Mouse (Mus musculus) heart, adult 18-20 months (tissue): ENCODE measurements around the gene Zfp30. TPM values are rescaled to one million over a fixed set of nuclear protein-coding genes. Genes with fewer than 3 reads are reported as not detected.

Experiments
- DNase-seq, 2 experiments: peaks; one replicate each; pipeline ENCODE4 v3.0.0; 2021 to 2022; ENCODE audit warnings: mixed read lengths in 1 of 2
- microRNA-seq, 2 experiments: library from miRNA; unstranded; fragments of <30 nt; microRNA quantifications; one replicate each; pipeline ENCODE4 v1.2.0; 2022
- total RNA-seq, 2 experiments: library from RNA; stranded (reverse); gene quantifications; 2 replicates each; pipeline ENCODE4 v1.2.3; 2021

Zfp30 gene
- total RNA-seq, 2 experiments from 2014 or later = 3.4 to 4.2 TPM

GRCm38 (mm10) chr7:29829804-29830203 lies 46.0 kb downstream of the Zfp30 start:
- DNase-seq = no peak

- no peak for DNase-seq
These were observed 53.0 kb downstream of the Zfp30 start for GRCm38 (mm10) chr7:29836816-29837215.

- no peak for DNase-seq
These were observed 55.5 kb downstream of the Zfp30 start for GRCm38 (mm10) chr7:29839256-29839655.

- no peak for DNase-seq
These were observed 58.3 kb downstream of the Zfp30 start for GRCm38 (mm10) chr7:29842105-29842504.

Small RNAs within 50 kb of the gene (microRNA-seq; reads per million reads assigned to microRNA genes)
- 2.3 to 6.8 reads per million in 2 experiments for gene Mir1964

Other genes with a start within 250 kb of the Zfp30 start
- gene Catsperg2, start 57.0 kb upstream of the Zfp30 start, total RNA-seq = not detected
- 10 to 100 TPM; 10.9 to 11.4 TPM for gene Zfp84, start 15.4 kb upstream of the Zfp30 start, total RNA-seq
- gene Zfp790, start 32.1 kb downstream of the Zfp30 start, total RNA-seq = 1 to 10 TPM; 9.1 to 9.8 TPM
- gene Zfp940, start 69.7 kb downstream of the Zfp30 start, total RNA-seq = under 1 TPM; 0.62 to 0.87 TPM
- 1 to 10 TPM; 3.3 to 3.9 TPM for gene Zfp420, start 76.0 kb downstream of the Zfp30 start, total RNA-seq
- gene Zfp27, start 122.6 kb downstream of the Zfp30 start, total RNA-seq = 1 to 10 TPM; 8.6 to 8.7 TPM
- gene Zfp383, start 124.2 kb downstream of the Zfp30 start, total RNA-seq = 1 to 10 TPM; 4.2 to 7.5 TPM
- 1 to 10 TPM; 4.3 to 6.8 TPM for gene Zfp74, start 170.1 kb downstream of the Zfp30 start, total RNA-seq
- 10 to 100 TPM; 24.0 to 31.6 TPM for gene Zfp568, start 200.0 kb downstream of the Zfp30 start, total RNA-seq